Comparison of ENCODE assay signal across 8 mouse cellular contexts in the genomic region with DNA sequence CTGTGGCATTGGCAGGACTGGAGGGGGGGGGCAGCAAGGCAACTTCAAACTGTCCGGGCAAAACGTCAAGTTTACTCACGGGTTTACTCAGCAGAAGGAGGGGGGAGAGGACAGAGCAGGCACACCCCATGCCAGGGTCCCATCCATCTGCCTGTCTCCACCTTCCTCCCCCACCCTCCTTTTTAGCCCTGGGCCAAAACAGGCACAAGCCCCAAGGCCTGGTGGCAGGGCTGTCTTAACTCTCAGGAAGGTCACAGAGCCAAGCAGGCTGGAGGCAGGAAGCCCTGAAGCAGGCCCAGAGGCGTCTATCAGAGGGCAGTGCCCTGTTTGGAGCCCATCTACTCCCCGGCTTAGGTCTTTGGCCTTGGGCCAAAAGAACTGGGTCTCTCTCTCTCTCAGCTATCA. TPM values are rescaled to one million over a fixed set of nuclear protein-coding genes. Genes with fewer than 3 reads are reported as not detected.
DNase-seq lines count a peak whose midpoint lies in the region; ATAC-seq and TF ChIP-seq lines count a peak whose summit lies in the region.

No protein-coding gene starts in this region.

- H3K27me3 ChIP-seq in hindbrain, embryonic 10.5 days (ENCODE audit: insufficient read depth, poor library complexity, severe bottlenecking): peaks cover 38% of the 10 kb centered on the region
- peaks cover 7% of the 10 kb centered on the region for H3K27me3 ChIP-seq in hindbrain, embryonic 11.5 days (ENCODE audit: control insufficient read depth, insufficient read depth, low read length)
- H3K27me3 ChIP-seq in heart, embryonic 15.5 days: no peaks in the 10 kb centered on the region
- no peaks in the 10 kb centered on the region for H3K27me3 ChIP-seq in lung, embryonic 15.5 days
- peaks cover 3% of the 10 kb centered on the region for H3K27me3 ChIP-seq in hindbrain, embryonic 16.5 days (replicated peaks; ENCODE audit: control insufficient read depth, insufficient read depth, low read length)

- H3K4me3 ChIP-seq in hindbrain, embryonic 10.5 days: peak overlapping the region; percentile 77; the same call in 1 of the 2 replicates
- H3K4me3 ChIP-seq in hindbrain, embryonic 11.5 days (ENCODE audit: low read depth, low read length): no peak overlapping the region
- H3K4me3 ChIP-seq in bone marrow macrophage, adult 2 months (ENCODE audit: insufficient read depth, low read length): peak overlapping the region; percentile 14
- H3K4me3 ChIP-seq in heart, embryonic 15.5 days: no peak overlapping the region
- peak overlapping the region; percentile 60 for H3K4me3 ChIP-seq in lung, embryonic 15.5 days
- no peak overlapping the region for H3K4me3 ChIP-seq in hindbrain, embryonic 16.5 days (ENCODE audit: low read length)

- no peak for TF ChIP-seq CTCF in bone marrow macrophage, adult 2 months (IDR thresholded peaks at IDR 0.05; ENCODE audit: low read depth, low read length)

- WGBS in hindbrain, embryonic 10.5 days: 66% methylated on average over 5 of the region's 5 CpGs
- WGBS in hindbrain, embryonic 11.5 days: 56% methylated on average over 5 of the region's 5 CpGs
- WGBS in heart, embryonic 15.5 days: 26% methylated on average over 5 of the region's 5 CpGs
- WGBS in lung, embryonic 15.5 days: 16% methylated on average over 5 of the region's 5 CpGs
- 53% methylated on average over 5 of the region's 5 CpGs for WGBS in hindbrain, embryonic 16.5 days

- no peak overlapping the region for H3K4me2 ChIP-seq in hindbrain, embryonic 11.5 days (replicated peaks; ENCODE audit: low read depth, low read length)
- H3K4me2 ChIP-seq in heart, embryonic 15.5 days: peak overlapping the region; percentile 96
- H3K4me2 ChIP-seq in lung, embryonic 15.5 days: peak overlapping the region; percentile 97
- H3K4me2 ChIP-seq in hindbrain, embryonic 16.5 days (ENCODE audit: low read length): no peak overlapping the region

- DNase-seq in hindbrain, embryonic 10.5 days (ENCODE audit: low spot score): no peak
- DNase-seq in hindbrain, embryonic 11.5 days (ENCODE audit: low spot score): no peak
- DNase-seq in 416B (ENCODE audit: low read depth): peak; percentile 50
- no peak for DNase-seq in T-cell, adult 2 months (ENCODE audit: low spot score)

- TF ChIP-seq POLR2A in bone marrow macrophage, adult 2 months (IDR thresholded peaks at IDR 0.05; ENCODE audit: borderline replicate concordance, low read depth, low read length): no peak

- H3K36me3 ChIP-seq in hindbrain, embryonic 10.5 days: no peaks in the 10 kb centered on the region
- no peaks in the 10 kb centered on the region for H3K36me3 ChIP-seq in hindbrain, embryonic 11.5 days (ENCODE audit: control insufficient read depth, insufficient read depth, low read length)
- H3K36me3 ChIP-seq in heart, embryonic 15.5 days: no peaks in the 10 kb centered on the region
- no peaks in the 10 kb centered on the region for H3K36me3 ChIP-seq in lung, embryonic 15.5 days
- no peaks in the 10 kb centered on the region for H3K36me3 ChIP-seq in hindbrain, embryonic 16.5 days (ENCODE audit: control insufficient read depth, insufficient read depth, low read length)

- peaks cover 83% of the 10 kb centered on the region for H3K4me1 ChIP-seq in hindbrain, embryonic 10.5 days (replicated peaks)
- H3K4me1 ChIP-seq in hindbrain, embryonic 11.5 days (replicated peaks; ENCODE audit: control insufficient read depth, insufficient read depth, low read length): peaks cover 25% of the 10 kb centered on the region
- peaks cover 47% of the 10 kb centered on the region for H3K4me1 ChIP-seq in bone marrow macrophage, adult 2 months (ENCODE audit: control insufficient read depth, insufficient read depth, low read length)
- H3K4me1 ChIP-seq in heart, embryonic 15.5 days (replicated peaks): peaks cover 41% of the 10 kb centered on the region
- H3K4me1 ChIP-seq in lung, embryonic 15.5 days: peaks cover 72% of the 10 kb centered on the region
- peaks cover 39% of the 10 kb centered on the region for H3K4me1 ChIP-seq in hindbrain, embryonic 16.5 days (ENCODE audit: control insufficient read depth, insufficient read depth, low read depth, low read length)

- H3K27ac ChIP-seq in hindbrain, embryonic 10.5 days: 0 out of 2 replicates have a peak overlapping the region, but pooled peaks have one; percentile 90
- H3K27ac ChIP-seq in hindbrain, embryonic 11.5 days (ENCODE audit: low read depth, low read length): no peak overlapping the region
- peak overlapping the region; percentile 61 for H3K27ac ChIP-seq in bone marrow macrophage, adult 2 months (ENCODE audit: insufficient read depth, low read depth, low read length)
- peak overlapping the region; percentile 80 for H3K27ac ChIP-seq in heart, embryonic 15.5 days
- H3K27ac ChIP-seq in lung, embryonic 15.5 days: peak overlapping the region; percentile 93
- no peak overlapping the region for H3K27ac ChIP-seq in hindbrain, embryonic 16.5 days (ENCODE audit: low read depth, low read length)

- H3K9me3 ChIP-seq in hindbrain, embryonic 10.5 days: no peaks in the 10 kb centered on the region
- H3K9me3 ChIP-seq in hindbrain, embryonic 11.5 days (ENCODE audit: control insufficient read depth, low read length): no peaks in the 10 kb centered on the region
- no peaks in the 10 kb centered on the region for H3K9me3 ChIP-seq in heart, embryonic 15.5 days (replicated peaks)
- H3K9me3 ChIP-seq in lung, embryonic 15.5 days: no peaks in the 10 kb centered on the region
- H3K9me3 ChIP-seq in hindbrain, embryonic 16.5 days (ENCODE audit: control insufficient read depth, low read length): no peaks in the 10 kb centered on the region

- H3K9ac ChIP-seq in hindbrain, embryonic 11.5 days (ENCODE audit: low read depth, low read length): no peak overlapping the region
- H3K9ac ChIP-seq in heart, embryonic 15.5 days: no peak overlapping the region
- no peak overlapping the region for H3K9ac ChIP-seq in lung, embryonic 15.5 days
- no peak overlapping the region for H3K9ac ChIP-seq in hindbrain, embryonic 16.5 days (ENCODE audit: low read depth, low read length)

- ATAC-seq in hindbrain, embryonic 11.5 days (ENCODE audit: low FRiP score): no peak
- no peak for ATAC-seq in heart, embryonic 15.5 days (replicated peaks; ENCODE audit: insufficient number of reproducible peaks, insufficient read depth, low FRiP score, low read depth)
- ATAC-seq in lung, embryonic 15.5 days (ENCODE audit: borderline replicate concordance, extremely low read depth, low FRiP score, low TSS enrichment): no peak
- no peak for ATAC-seq in hindbrain, embryonic 16.5 days

RNA-seq across cellular contexts. Expression of a gene that starts 4.5 kb away (rescaled TPM):
- 0.47 and 0.73 TPM in 2 replicates for polyA plus RNA-seq in hindbrain, embryonic 10.5 days (2016; fragmentation: Nextera tagmentation; extraction: Ambion mirVana)
- polyA plus RNA-seq in hindbrain, embryonic 11.5 days (2014; fragmentation: Nextera tagmentation; extraction: Ambion mirVana): 0.47 and 1.2 TPM in 2 replicates
- polyA plus RNA-seq in bone marrow macrophage, adult 2 months (2012; ENCODE audit: insufficient read depth, insufficient read length, missing spikeins): 66.0 and 75.2 TPM in 2 replicates
- polyA plus RNA-seq in heart, embryonic 15.5 days (2015; fragmentation: Nextera tagmentation; extraction: Ambion mirVana): 2.3 and 3.0 TPM in 2 replicates
- 3.7 TPM in 2 replicates for polyA plus RNA-seq in lung, embryonic 15.5 days (2015; fragmentation: Nextera tagmentation; extraction: Ambion mirVana)
- 0.79 and 0.88 TPM in 2 replicates for polyA plus RNA-seq in hindbrain, embryonic 16.5 days (2015; fragmentation: Nextera tagmentation; extraction: Ambion mirVana)

RNA-seq across cellular contexts. Expression of a gene that starts 12.5 kb away (rescaled TPM):
- polyA plus RNA-seq in hindbrain, embryonic 10.5 days (2016; fragmentation: Nextera tagmentation; extraction: Ambion mirVana): 1.7 TPM in 1 of 2 replicates, not detected in the other
- polyA plus RNA-seq in hindbrain, embryonic 11.5 days (2014; fragmentation: Nextera tagmentation; extraction: Ambion mirVana): 0.22 and 0.95 TPM in 2 replicates
- polyA plus RNA-seq in bone marrow macrophage, adult 2 months (2012; ENCODE audit: insufficient read depth, insufficient read length, missing spikeins): not detected in 2 replicates
- 1.7 TPM in 1 of 2 replicates, not detected in the other for polyA plus RNA-seq in heart, embryonic 15.5 days (2015; fragmentation: Nextera tagmentation; extraction: Ambion mirVana)
- not detected in 2 replicates for polyA plus RNA-seq in lung, embryonic 15.5 days (2015; fragmentation: Nextera tagmentation; extraction: Ambion mirVana)
- polyA plus RNA-seq in hindbrain, embryonic 16.5 days (2015; fragmentation: Nextera tagmentation; extraction: Ambion mirVana): 0.60 TPM in 1 of 2 replicates, not detected in the other

RNA-seq across cellular contexts. Expression of a gene that starts 21.6 kb away (rescaled TPM):
- polyA plus RNA-seq in hindbrain, embryonic 10.5 days (2016; fragmentation: Nextera tagmentation; extraction: Ambion mirVana): 28.3 and 31.9 TPM in 2 replicates
- polyA plus RNA-seq in hindbrain, embryonic 11.5 days (2014; fragmentation: Nextera tagmentation; extraction: Ambion mirVana): 26.2 and 26.5 TPM in 2 replicates
- 17.7 and 20.5 TPM in 2 replicates for polyA plus RNA-seq in bone marrow macrophage, adult 2 months (2012; ENCODE audit: insufficient read depth, insufficient read length, missing spikeins)
- polyA plus RNA-seq in heart, embryonic 15.5 days (2015; fragmentation: Nextera tagmentation; extraction: Ambion mirVana): 34.0 and 35.1 TPM in 2 replicates
- polyA plus RNA-seq in lung, embryonic 15.5 days (2015; fragmentation: Nextera tagmentation; extraction: Ambion mirVana): 21.3 and 23.1 TPM in 2 replicates
- polyA plus RNA-seq in hindbrain, embryonic 16.5 days (2015; fragmentation: Nextera tagmentation; extraction: Ambion mirVana): 34.7 and 36.6 TPM in 2 replicates

RNA-seq across cellular contexts. Expression of a gene that starts 25.1 kb away (rescaled TPM):
- 0.09 and 0.33 TPM in 2 replicates for polyA plus RNA-seq in hindbrain, embryonic 10.5 days (2016; fragmentation: Nextera tagmentation; extraction: Ambion mirVana)
- polyA plus RNA-seq in hindbrain, embryonic 11.5 days (2014; fragmentation: Nextera tagmentation; extraction: Ambion mirVana): 0.28 and 0.63 TPM in 2 replicates
- polyA plus RNA-seq in bone marrow macrophage, adult 2 months (2012; ENCODE audit: insufficient read depth, insufficient read length, missing spikeins): not detected in 2 replicates
- 0.06 and 0.18 TPM in 2 replicates for polyA plus RNA-seq in heart, embryonic 15.5 days (2015; fragmentation: Nextera tagmentation; extraction: Ambion mirVana)
- 0.21 TPM in 1 of 2 replicates, not detected in the other for polyA plus RNA-seq in lung, embryonic 15.5 days (2015; fragmentation: Nextera tagmentation; extraction: Ambion mirVana)
- 0.66 and 1.1 TPM in 2 replicates for polyA plus RNA-seq in hindbrain, embryonic 16.5 days (2015; fragmentation: Nextera tagmentation; extraction: Ambion mirVana)

RNA-seq across cellular contexts. Expression of a gene that starts 28.1 kb away (rescaled TPM):
- polyA plus RNA-seq in hindbrain, embryonic 10.5 days (2016; fragmentation: Nextera tagmentation; extraction: Ambion mirVana): 535 and 648 TPM in 2 replicates
- polyA plus RNA-seq in hindbrain, embryonic 11.5 days (2014; fragmentation: Nextera tagmentation; extraction: Ambion mirVana): 411 and 414 TPM in 2 replicates
- polyA plus RNA-seq in bone marrow macrophage, adult 2 months (2012; ENCODE audit: insufficient read depth, insufficient read length, missing spikeins): 46.6 and 55.2 TPM in 2 replicates
- polyA plus RNA-seq in heart, embryonic 15.5 days (2015; fragmentation: Nextera tagmentation; extraction: Ambion mirVana): 266 and 291 TPM in 2 replicates
- polyA plus RNA-seq in lung, embryonic 15.5 days (2015; fragmentation: Nextera tagmentation; extraction: Ambion mirVana): 556 and 595 TPM in 2 replicates
- polyA plus RNA-seq in hindbrain, embryonic 16.5 days (2015; fragmentation: Nextera tagmentation; extraction: Ambion mirVana): 87.9 and 91.5 TPM in 2 replicates

Comparison
In these comparisons a context has a peak if more than half of its experiments do, and no peak if none do; other contexts are left out.
1. H3K27ac ChIP-seq: peak in hindbrain, embryonic 10.5 days (single experiment), bone marrow macrophage, adult 2 months (single experiment), heart, embryonic 15.5 days (single experiment) and lung, embryonic 15.5 days (single experiment); none in hindbrain, embryonic 11.5 days (single experiment) and hindbrain, embryonic 16.5 days (single experiment).
2. H3K4me3 ChIP-seq: peak in hindbrain, embryonic 10.5 days (single experiment), bone marrow macrophage, adult 2 months (single experiment) and lung, embryonic 15.5 days (single experiment); none in hindbrain, embryonic 11.5 days (single experiment), heart, embryonic 15.5 days (single experiment) and hindbrain, embryonic 16.5 days (single experiment).
3. H3K4me2 ChIP-seq: peak in heart, embryonic 15.5 days (single experiment) and lung, embryonic 15.5 days (single experiment); none in hindbrain, embryonic 11.5 days (single experiment) and hindbrain, embryonic 16.5 days (single experiment).
4. RNA of a gene that starts 4.5 kb away (polyA plus RNA-seq): 66.0 to 75.2 TPM in bone marrow macrophage, adult 2 months; 3.7 TPM in lung, embryonic 15.5 days, 2.3 to 3.0 TPM in heart, embryonic 15.5 days, 0.47 to 1.2 TPM in hindbrain, embryonic 11.5 days, 0.79 to 0.88 TPM in hindbrain, embryonic 16.5 days and 0.47 to 0.73 TPM in hindbrain, embryonic 10.5 days; every median in the first group is over 10 times any median in the second.